Mouse (Mus musculus): ENCODE measurements around the gene Crocc2. TPM values are rescaled to one million over a fixed set of nuclear protein-coding genes. Genes with fewer than 3 reads are reported as not detected.
A peak's percentile ranks its signal among the peaks of the same experiment; 100 is the strongest.

Gene Crocc2
- polyA plus RNA-seq, 1 experiment from 2014 or later = 0.26 TPM

DNA sequence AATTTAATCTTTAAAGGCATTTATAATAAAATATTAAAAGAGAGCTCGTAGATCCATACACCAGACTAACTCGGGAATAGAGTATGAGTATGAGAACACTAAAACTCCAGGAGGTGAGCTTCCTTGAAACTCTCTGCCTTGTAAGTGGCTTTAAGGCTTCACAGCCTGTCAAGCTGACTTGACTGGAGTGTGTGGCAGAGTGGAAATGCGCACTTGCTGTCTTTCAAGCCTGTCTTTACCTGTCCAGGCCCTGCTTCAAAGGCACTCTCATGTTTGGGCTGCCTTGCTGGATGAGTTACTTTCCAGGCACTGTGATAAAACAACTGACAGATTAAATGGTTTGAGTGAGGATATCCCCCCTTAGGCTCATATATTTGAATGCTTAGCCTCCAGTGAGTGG lies 29.4 kb downstream of the Crocc2 start:
- H3K4me2 ChIP-seq = no peak overlapping the region
- H3K36me3 ChIP-seq = no peaks in the 10 kb centered on the region
- no peak overlapping the region for H3K4me3 ChIP-seq
- H3K27me3 ChIP-seq = peaks cover 12% of the 10 kb centered on the region
- H3K4me1 ChIP-seq (replicated peaks) = no peaks in the 10 kb centered on the region
- ATAC-seq (replicated peaks; ENCODE audit: insufficient number of reproducible peaks, insufficient read depth, low FRiP score, low read depth) = no peak
- no peak overlapping the region for H3K27ac ChIP-seq
- H3K9ac ChIP-seq = no peak overlapping the region
- WGBS = 74% methylated on average over 3 of the region's 3 CpGs
- H3K9me3 ChIP-seq (replicated peaks) = no peaks in the 10 kb centered on the region

GRCm38 (mm10) chr1:93206277-93206970 lies 37.9 kb downstream of the Crocc2 start:
- no peak for ATAC-seq (replicated peaks; ENCODE audit: insufficient number of reproducible peaks, insufficient read depth, low FRiP score, low read depth)
- Histone ChIP-seq H3K27ac (no peak overlapping the region), H3K36me3 (no peaks in the 10 kb centered on the region), H3K4me3 (no peak overlapping the region), H3K27me3 (peaks cover 13% of the 10 kb centered on the region), H3K4me2 (no peak overlapping the region), H3K4me1 (replicated peaks) (peaks cover 27% of the 10 kb centered on the region), H3K9ac (no peak overlapping the region), H3K9me3 (replicated peaks) (no peaks in the 10 kb centered on the region)
- WGBS = 70% methylated on average over 12 of the region's 12 CpGs

GRCm38 (mm10) chr1:93207536-93208064 lies 39.1 kb downstream of the Crocc2 start:
- no peak overlapping the region for H3K27ac ChIP-seq
- no peaks in the 10 kb centered on the region for H3K36me3 ChIP-seq
- H3K4me1 ChIP-seq (replicated peaks) = peaks cover 35% of the 10 kb centered on the region
- no peak overlapping the region for H3K9ac ChIP-seq
- H3K4me2 ChIP-seq = no peak overlapping the region
- H3K9me3 ChIP-seq (replicated peaks) = no peaks in the 10 kb centered on the region
- H3K27me3 ChIP-seq = peaks cover 8% of the 10 kb centered on the region
- H3K4me3 ChIP-seq = no peak overlapping the region
- 87% methylated on average over 4 of the region's 4 CpGs for WGBS
- ATAC-seq (replicated peaks; ENCODE audit: insufficient number of reproducible peaks, insufficient read depth, low FRiP score, low read depth) = no peak

DNA sequence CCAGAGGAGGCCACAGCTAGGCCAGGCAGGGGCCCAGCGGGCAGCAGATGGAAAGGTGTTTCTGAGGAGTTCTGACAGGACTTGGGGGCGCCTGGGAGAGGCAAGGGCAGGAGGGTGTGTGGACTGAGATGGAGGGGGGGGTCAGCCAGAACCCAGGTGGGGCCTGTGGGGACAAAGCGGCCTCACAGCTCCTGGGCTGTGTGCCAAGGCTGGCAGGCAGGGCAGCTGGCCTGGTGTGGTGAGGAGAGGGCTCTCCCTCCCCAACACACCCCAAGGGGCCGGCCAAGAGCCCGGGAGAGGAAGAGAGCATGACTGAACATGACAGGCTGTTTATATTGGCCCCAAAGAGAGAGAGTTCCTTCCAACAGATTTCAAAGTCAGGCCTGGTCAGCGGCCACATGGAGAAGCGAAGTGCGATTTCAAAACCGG lies 41.7 kb downstream of the Crocc2 start:
- Histone ChIP-seq H3K4me3 (no peak overlapping the region), H3K27ac (peak overlapping the region; percentile 80), H3K36me3 (no peaks in the 10 kb centered on the region), H3K4me1 (replicated peaks) (peaks cover 38% of the 10 kb centered on the region), H3K4me2 (peak overlapping the region; percentile 22), H3K9ac (no peak overlapping the region), H3K9me3 (replicated peaks) (no peaks in the 10 kb centered on the region), H3K27me3 (peaks cover 5% of the 10 kb centered on the region; the same call in 1 of the 2 replicates)
- ATAC-seq (replicated peaks; ENCODE audit: insufficient number of reproducible peaks, insufficient read depth, low FRiP score, low read depth) = peak; percentile 88
- WGBS = 13% methylated on average over 9 of the region's 9 CpGs

DNA sequence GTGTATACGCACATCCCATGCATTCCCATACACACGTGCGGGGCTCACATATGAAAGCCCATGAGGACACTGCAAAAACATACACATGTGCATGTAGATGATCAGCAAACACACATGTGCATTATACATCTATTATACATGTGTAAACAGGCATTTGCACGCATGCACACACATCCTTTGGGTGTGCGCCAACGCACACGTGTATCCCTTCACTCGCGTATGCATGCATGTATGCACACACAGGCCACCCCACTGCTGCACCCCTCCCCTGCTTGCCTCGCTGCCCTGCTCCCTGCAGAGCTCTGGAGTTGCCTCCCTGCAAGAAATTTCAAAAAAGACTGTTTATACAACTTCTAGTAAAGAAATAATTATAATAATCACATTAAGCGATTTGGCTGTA lies 42.5 kb downstream of the Crocc2 start:
- H3K27ac ChIP-seq = peak overlapping the region; percentile 80
- H3K4me2 ChIP-seq = no peak overlapping the region
- no peaks in the 10 kb centered on the region for H3K36me3 ChIP-seq
- no peaks in the 10 kb centered on the region for H3K27me3 ChIP-seq
- no peaks in the 10 kb centered on the region for H3K9me3 ChIP-seq (replicated peaks)
- peaks cover 38% of the 10 kb centered on the region for H3K4me1 ChIP-seq (replicated peaks)
- WGBS = 78% methylated on average over 11 of the region's 11 CpGs
- ATAC-seq (replicated peaks; ENCODE audit: insufficient number of reproducible peaks, insufficient read depth, low FRiP score, low read depth) = no peak
- no peak overlapping the region for H3K4me3 ChIP-seq
- no peak overlapping the region for H3K9ac ChIP-seq

GRCm38 (mm10) chr1:93211549-93212220 lies 43.2 kb downstream of the Crocc2 start:
- Histone ChIP-seq H3K4me3 (no peak overlapping the region), H3K27me3 (no peaks in the 10 kb centered on the region), H3K9ac (peak overlapping the region; percentile 20; the same call in 1 of the 2 replicates), H3K36me3 (no peaks in the 10 kb centered on the region), H3K9me3 (replicated peaks) (no peaks in the 10 kb centered on the region), H3K4me1 (replicated peaks) (peaks cover 42% of the 10 kb centered on the region), H3K27ac (peak overlapping the region; percentile 80), H3K4me2 (no peak overlapping the region)
- 23% methylated on average over 10 of the region's 10 CpGs for WGBS
- ATAC-seq (replicated peaks; ENCODE audit: insufficient number of reproducible peaks, insufficient read depth, low FRiP score, low read depth) = no peak

DNA sequence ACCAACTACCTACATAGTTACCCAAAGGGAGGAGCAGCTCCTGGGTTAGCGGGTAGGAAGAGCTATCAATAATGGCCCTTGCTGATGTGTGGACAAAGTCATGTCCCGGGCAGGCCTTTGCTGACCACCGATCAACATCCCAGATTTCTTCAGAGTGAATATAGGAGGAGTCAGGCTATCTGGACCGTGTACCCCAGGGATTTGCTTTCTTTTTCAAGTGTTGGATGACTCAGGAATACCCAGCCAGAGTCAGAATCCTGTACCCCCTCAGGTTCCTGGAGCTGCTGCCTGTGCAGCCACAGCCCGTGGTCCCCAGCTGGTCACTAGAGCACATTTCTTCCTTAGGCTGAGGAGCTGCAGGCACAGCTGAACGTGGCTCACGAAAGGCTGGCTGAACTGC lies 43.9 kb downstream of the Crocc2 start:
- H3K27ac ChIP-seq = peak overlapping the region; percentile 80; the same call in 1 of the 2 replicates
- H3K4me3 ChIP-seq = no peak overlapping the region
- no peaks in the 10 kb centered on the region for H3K9me3 ChIP-seq (replicated peaks)
- no peak overlapping the region for H3K9ac ChIP-seq
- H3K4me2 ChIP-seq = no peak overlapping the region
- peaks cover 49% of the 10 kb centered on the region for H3K4me1 ChIP-seq (replicated peaks)
- H3K27me3 ChIP-seq = no peaks in the 10 kb centered on the region
- H3K36me3 ChIP-seq = no peaks in the 10 kb centered on the region
- WGBS = 77% methylated on average over 7 of the region's 7 CpGs
- no peak for ATAC-seq (replicated peaks; ENCODE audit: insufficient number of reproducible peaks, insufficient read depth, low FRiP score, low read depth)

DNA sequence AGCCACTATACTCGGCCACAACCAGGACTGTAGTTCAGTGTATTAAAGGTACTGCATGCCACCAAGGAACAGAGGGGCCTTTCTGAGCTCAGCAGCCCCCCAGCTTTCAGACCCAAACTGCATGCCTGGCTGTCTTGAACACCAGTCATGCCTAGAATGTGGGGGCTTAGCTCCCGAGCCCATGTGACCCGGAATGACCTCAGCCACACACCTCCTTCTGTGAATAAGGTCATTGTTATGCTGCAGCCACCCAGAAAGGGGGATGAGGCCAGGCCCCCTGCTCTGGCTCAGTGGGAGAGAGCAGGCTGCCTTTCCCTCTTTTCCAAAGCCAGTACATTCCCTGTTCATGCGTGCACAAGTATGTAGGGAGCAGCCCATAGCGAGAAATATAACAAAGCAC lies 46.1 kb downstream of the Crocc2 start:
- no peaks in the 10 kb centered on the region for H3K27me3 ChIP-seq

GRCm38 (mm10) chr1:93216839-93217497 lies 48.4 kb downstream of the Crocc2 start:
- ATAC-seq (replicated peaks; ENCODE audit: insufficient number of reproducible peaks, insufficient read depth, low FRiP score, low read depth) = peak; percentile 71
- 0 out of 2 replicates have a peak overlapping the region, but pooled peaks have one; percentile 18 for H3K9ac ChIP-seq
- 65% methylated on average over 9 of the region's 9 CpGs for WGBS
- no peaks in the 10 kb centered on the region for H3K27me3 ChIP-seq
- H3K4me3 ChIP-seq = no peak overlapping the region
- H3K9me3 ChIP-seq (replicated peaks) = no peaks in the 10 kb centered on the region
- H3K36me3 ChIP-seq = no peaks in the 10 kb centered on the region
- H3K4me1 ChIP-seq (replicated peaks) = peaks cover 30% of the 10 kb centered on the region
- 0 out of 2 replicates have a peak overlapping the region, but pooled peaks have one; percentile 6 for H3K4me2 ChIP-seq
- peak overlapping the region; percentile 84 for H3K27ac ChIP-seq

More for the DNA sequence above, 46.1 kb downstream of the Crocc2 start:
- peaks cover 54% of the 10 kb centered on the region for H3K4me1 ChIP-seq (replicated peaks)
- no peaks in the 10 kb centered on the region for H3K36me3 ChIP-seq
- ATAC-seq (replicated peaks; ENCODE audit: insufficient number of reproducible peaks, insufficient read depth, low FRiP score, low read depth) = no peak
- no peak overlapping the region for H3K9ac ChIP-seq
- H3K27ac ChIP-seq = no peak overlapping the region
- WGBS = 55% methylated on average over 5 of the region's 5 CpGs
- H3K9me3 ChIP-seq (replicated peaks) = no peaks in the 10 kb centered on the region
- no peak overlapping the region for H3K4me2 ChIP-seq
- H3K4me3 ChIP-seq = no peak overlapping the region

DNA sequence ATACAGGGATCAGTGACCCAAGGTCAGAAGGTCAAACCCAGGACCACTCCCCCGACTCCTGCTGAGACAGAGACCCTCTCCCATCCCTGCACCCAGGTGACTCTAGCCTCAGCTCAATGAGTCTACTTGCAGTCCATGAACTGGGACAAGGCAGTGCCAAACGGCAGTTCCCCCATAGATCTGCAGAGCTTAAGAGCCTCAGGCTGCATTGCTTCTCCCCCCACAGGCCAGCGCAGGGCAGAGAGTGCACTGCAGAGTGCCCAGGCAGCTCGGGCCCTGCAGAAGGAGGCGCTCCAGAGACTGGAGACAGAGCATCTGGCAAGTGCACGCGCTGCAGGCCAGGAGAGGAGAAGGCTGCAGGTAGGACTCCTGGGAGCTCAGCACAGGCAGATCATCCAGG lies 49.0 kb downstream of the Crocc2 start:
- WGBS = 57% methylated on average over 7 of the region's 7 CpGs
- ATAC-seq (replicated peaks; ENCODE audit: insufficient number of reproducible peaks, insufficient read depth, low FRiP score, low read depth) = 0 out of 2 replicates have a peak, but pooled peaks have one; percentile 3
- H3K27ac ChIP-seq = peak overlapping the region; percentile 84
- no peak overlapping the region for H3K4me3 ChIP-seq
- H3K4me2 ChIP-seq = no peak overlapping the region
- peaks cover 27% of the 10 kb centered on the region for H3K4me1 ChIP-seq (replicated peaks)
- H3K36me3 ChIP-seq = no peaks in the 10 kb centered on the region
- no peaks in the 10 kb centered on the region; the same call in 1 of the 2 replicates for H3K27me3 ChIP-seq
- no peaks in the 10 kb centered on the region for H3K9me3 ChIP-seq (replicated peaks)
- H3K9ac ChIP-seq = peak overlapping the region; percentile 18; the same call in 1 of the 2 replicates

GRCm38 (mm10) chr1:93220776-93221175 lies 52.3 kb downstream of the Crocc2 start:
- H3K4me2 ChIP-seq = no peak overlapping the region
- peaks cover 37% of the 10 kb centered on the region for H3K4me1 ChIP-seq (replicated peaks)
- H3K9ac ChIP-seq = no peak overlapping the region
- H3K36me3 ChIP-seq = no peaks in the 10 kb centered on the region
- no peak overlapping the region for H3K27ac ChIP-seq
- H3K9me3 ChIP-seq (replicated peaks) = no peaks in the 10 kb centered on the region
- 77% methylated on average over 7 of the region's 7 CpGs for WGBS
- ATAC-seq (replicated peaks; ENCODE audit: insufficient number of reproducible peaks, insufficient read depth, low FRiP score, low read depth) = no peak
- peaks cover 19% of the 10 kb centered on the region for H3K27me3 ChIP-seq
- H3K4me3 ChIP-seq = no peak overlapping the region
